Mouse (Mus musculus) embryo, embryonic 10.5 days (tissue): Measurements from ENCODE around the gene Glt28d2.
A peak's percentile ranks its signal among the peaks of the same experiment; 100 is the strongest.

ENCODE experiments used
- DNase-seq: peaks from one replicate; pipeline ENCODE4 v3.0.0-alpha.2; 2015; ENCODE audit warnings: low spot score

Glt28d2 gene

GRCm38 (mm10) chr3:85878911-85879310 lies 8.4 kb downstream of the Glt28d2 start:
- no peak for DNase-seq

- DNase-seq = peak; percentile 51
Observed at GRCm38 (mm10) chr3:85863996-85864395, 23.3 kb downstream of the Glt28d2 start.

GRCm38 (mm10) chr3:85862886-85863285 lies 24.4 kb downstream of the Glt28d2 start:
- no peak for DNase-seq

GRCm38 (mm10) chr3:85860996-85861395 lies 26.3 kb downstream of the Glt28d2 start:
- DNase-seq = no peak

GRCm38 (mm10) chr3:85859311-85859710 lies 28.0 kb downstream of the Glt28d2 start:
- DNase-seq = no peak

GRCm38 (mm10) chr3:85858140-85859135 lies 28.9 kb downstream of the Glt28d2 start:
- DNase-seq = no peak

- no peak for DNase-seq
Observed at GRCm38 (mm10) chr3:85857083-85857482, 30.2 kb downstream of the Glt28d2 start.

GRCm38 (mm10) chr3:85855947-85856346 lies 31.4 kb downstream of the Glt28d2 start:
- no peak for DNase-seq

- DNase-seq = no peak
Observed at GRCm38 (mm10) chr3:85855043-85855442, 32.3 kb downstream of the Glt28d2 start.

GRCm38 (mm10) chr3:85854143-85854542 lies 33.2 kb downstream of the Glt28d2 start:
- no peak for DNase-seq

GRCm38 (mm10) chr3:85853715-85854114 lies 33.6 kb downstream of the Glt28d2 start:
- DNase-seq = no peak

- DNase-seq = no peak
Observed at GRCm38 (mm10) chr3:85850079-85850478, 37.2 kb downstream of the Glt28d2 start.

GRCm38 (mm10) chr3:85846316-85846715 lies 41.0 kb downstream of the Glt28d2 start:
- DNase-seq = no peak

GRCm38 (mm10) chr3:85845341-85845740 lies 42.0 kb downstream of the Glt28d2 start:
- no peak for DNase-seq

- DNase-seq = no peak
Observed at GRCm38 (mm10) chr3:85842881-85843218, 44.5 kb downstream of the Glt28d2 start.

GRCm38 (mm10) chr3:85842177-85842880 lies 45.0 kb downstream of the Glt28d2 start:
- no peak for DNase-seq

- peak; percentile 39 for DNase-seq
Observed at GRCm38 (mm10) chr3:85841454-85842176, 45.7 kb downstream of the Glt28d2 start.

GRCm38 (mm10) chr3:85833627-85834026 lies 53.7 kb downstream of the Glt28d2 start:
- DNase-seq = no peak

GRCm38 (mm10) chr3:85832490-85833155 lies 54.7 kb downstream of the Glt28d2 start:
- DNase-seq = peak; percentile 31

- no peak for DNase-seq
Observed at GRCm38 (mm10) chr3:85831785-85832184, 55.5 kb downstream of the Glt28d2 start.

- no peak for DNase-seq
Observed at GRCm38 (mm10) chr3:85829047-85829446, 58.3 kb downstream of the Glt28d2 start.

- DNase-seq = no peak
Observed at GRCm38 (mm10) chr3:85827815-85828214, 59.5 kb downstream of the Glt28d2 start.
